Mouse (Mus musculus): ENCODE results near the gene Cyp2w1. TPM values are rescaled to one million over a fixed set of nuclear protein-coding genes. Genes with fewer than 3 reads are reported as not detected.
A peak's percentile ranks its signal among the peaks of the same experiment; 100 is the strongest.

Cyp2w1 gene
- total and polyA plus RNA-seq, 2 experiments = not detected

DNA sequence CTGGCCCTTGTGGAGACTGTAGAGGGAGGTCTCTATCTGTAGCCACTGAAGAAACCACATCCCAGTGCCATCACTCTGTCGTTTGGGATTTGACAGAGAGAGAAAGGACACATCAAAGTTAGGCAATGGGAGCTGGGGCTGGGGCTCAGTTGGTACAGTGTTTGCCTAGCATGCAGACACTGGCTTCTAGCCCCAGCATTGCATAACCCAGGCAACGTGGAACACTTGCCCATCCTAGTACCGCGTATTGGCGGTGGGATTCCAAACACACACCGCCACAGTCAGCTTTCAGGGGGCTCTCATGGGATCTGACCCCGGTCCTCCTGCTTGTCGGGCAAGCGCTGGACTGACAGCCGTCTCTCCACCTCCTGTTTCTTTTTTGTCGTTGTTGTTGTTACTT lies 14.1 kb downstream of the Cyp2w1 start:
- no peak overlapping the region for H3K4me3 ChIP-seq (ENCODE audit: insufficient read depth, low read depth, low read length)
- DNase-seq (ENCODE audit: extremely low read depth, low read depth, low spot score) = peak; percentile 89
- H3K27ac ChIP-seq (replicated peaks; ENCODE audit: insufficient read depth, low read depth, low read length) = peak overlapping the region; percentile 77
- TF ChIP-seq CTCF (IDR thresholded peaks at IDR 0.05; ENCODE audit: low read depth, low read length) (no peak), POLR2A (IDR thresholded peaks at IDR 0.05; ENCODE audit: extremely low read depth, insufficient read depth, low read length) (no peak)
- peaks cover 3% of the 10 kb centered on the region; the same call in 1 of the 2 replicates for H3K79me2 ChIP-seq (ENCODE audit: control insufficient read depth, insufficient read depth, low read length)
- peaks cover 67% of the 10 kb centered on the region for H3K4me1 ChIP-seq (ENCODE audit: control insufficient read depth, insufficient read depth, low read length)
- WGBS = 38% methylated on average over 11 of the region's 11 CpGs
- H3K36me3 ChIP-seq (ENCODE audit: control insufficient read depth, insufficient read depth, low read length) = no peaks in the 10 kb centered on the region
- no peaks in the 10 kb centered on the region for H3K27me3 ChIP-seq (ENCODE audit: control insufficient read depth, insufficient read depth, low read length)
- H3K9ac ChIP-seq (ENCODE audit: low read depth, low read length) = peak overlapping the region; percentile 28; the same call in 1 of the 2 replicates

GRCm38 (mm10) chr5:139367884-139368458 lies 15.6 kb downstream of the Cyp2w1 start:
- no peak overlapping the region for H3K4me3 ChIP-seq (ENCODE audit: insufficient read depth, low read depth, low read length)
- peak; percentile 82 for DNase-seq (ENCODE audit: extremely low read depth, low read depth, low spot score)
- H3K79me2 ChIP-seq (ENCODE audit: control insufficient read depth, insufficient read depth, low read length) = peaks cover 3% of the 10 kb centered on the region; the same call in 1 of the 2 replicates
- 18% methylated on average over 4 of the region's 4 CpGs for WGBS
- H3K4me1 ChIP-seq (ENCODE audit: control insufficient read depth, insufficient read depth, low read length) = peaks cover 68% of the 10 kb centered on the region
- TF ChIP-seq CTCF (IDR thresholded peaks at IDR 0.05; ENCODE audit: low read depth, low read length) (no peak), POLR2A (IDR thresholded peaks at IDR 0.05; ENCODE audit: extremely low read depth, insufficient read depth, low read length) (no peak)
- H3K9ac ChIP-seq (ENCODE audit: low read depth, low read length) = peak overlapping the region; percentile 58
- no peaks in the 10 kb centered on the region for H3K36me3 ChIP-seq (ENCODE audit: control insufficient read depth, insufficient read depth, low read length)
- H3K27me3 ChIP-seq (ENCODE audit: control insufficient read depth, insufficient read depth, low read length) = no peaks in the 10 kb centered on the region
- H3K27ac ChIP-seq (replicated peaks; ENCODE audit: insufficient read depth, low read depth, low read length) = peak overlapping the region; percentile 77

GRCm38 (mm10) chr5:139368638-139369320 lies 16.4 kb downstream of the Cyp2w1 start:
- WGBS = 23% methylated on average over 11 of the region's 11 CpGs
- H3K4me3 ChIP-seq (ENCODE audit: insufficient read depth, low read depth, low read length) = no peak overlapping the region
- H3K36me3 ChIP-seq (ENCODE audit: control insufficient read depth, insufficient read depth, low read length) = no peaks in the 10 kb centered on the region
- no peaks in the 10 kb centered on the region for H3K27me3 ChIP-seq (ENCODE audit: control insufficient read depth, insufficient read depth, low read length)
- DNase-seq (ENCODE audit: extremely low read depth, low read depth, low spot score) = peak; percentile 89
- peaks cover 68% of the 10 kb centered on the region for H3K4me1 ChIP-seq (ENCODE audit: control insufficient read depth, insufficient read depth, low read length)
- peaks cover 3% of the 10 kb centered on the region; the same call in 1 of the 2 replicates for H3K79me2 ChIP-seq (ENCODE audit: control insufficient read depth, insufficient read depth, low read length)
- TF ChIP-seq CTCF (IDR thresholded peaks at IDR 0.05; ENCODE audit: low read depth, low read length) = no peak
- 0 out of 2 replicates have a peak, but pooled peaks have one; percentile 23 for TF ChIP-seq POLR2A (IDR thresholded peaks at IDR 0.05; ENCODE audit: extremely low read depth, insufficient read depth, low read length)
- H3K27ac ChIP-seq (replicated peaks; ENCODE audit: insufficient read depth, low read depth, low read length) = peak overlapping the region; percentile 77
- H3K9ac ChIP-seq (ENCODE audit: low read depth, low read length) = peak overlapping the region; percentile 6

DNA sequence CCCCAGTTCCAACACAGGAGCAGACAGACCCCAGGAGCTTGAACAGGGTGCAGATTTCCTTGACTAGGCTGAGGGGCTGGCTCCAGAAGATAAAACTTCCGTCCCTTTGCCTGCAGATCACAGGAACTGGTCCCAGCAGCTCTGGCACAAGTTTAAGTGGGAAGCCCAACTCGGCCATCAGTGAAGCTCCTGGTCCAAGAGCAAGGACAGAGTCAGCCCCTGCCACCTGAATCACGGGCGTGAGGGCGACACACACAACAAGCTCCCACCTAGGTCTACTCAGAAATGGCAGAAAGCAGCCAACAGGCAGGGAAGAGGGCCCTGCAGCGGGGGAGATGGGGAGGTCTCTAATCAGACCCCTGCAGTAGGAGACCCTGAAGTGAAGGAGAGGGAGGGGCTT lies 17.9 kb downstream of the Cyp2w1 start:
- H3K4me3 ChIP-seq (ENCODE audit: insufficient read depth, low read depth, low read length) = no peak overlapping the region

DNA sequence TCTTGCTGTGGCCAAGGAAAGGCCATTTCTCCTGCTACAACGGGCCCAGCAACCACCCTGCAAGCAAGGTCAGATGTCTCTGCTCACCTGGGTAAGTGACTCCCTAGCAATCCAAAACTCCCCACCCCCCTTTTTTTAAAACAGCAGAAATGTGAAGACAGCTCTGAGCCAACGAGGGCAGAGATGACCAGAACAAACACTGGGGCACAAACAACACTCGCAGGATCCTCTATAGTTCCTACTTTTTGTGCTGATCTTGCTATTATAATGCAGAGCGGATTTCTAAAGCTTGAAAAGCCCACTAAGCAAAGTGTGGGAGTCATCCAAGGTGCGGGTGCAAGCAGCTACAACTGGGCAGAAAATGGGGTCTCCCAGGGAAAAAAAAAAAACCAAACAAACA lies 18.7 kb downstream of the Cyp2w1 start:
- peak; percentile 74 for DNase-seq (ENCODE audit: extremely low read depth, low read depth, low spot score)
- no peaks in the 10 kb centered on the region for H3K27me3 ChIP-seq (ENCODE audit: control insufficient read depth, insufficient read depth, low read length)
- peak overlapping the region; percentile 68 for H3K9ac ChIP-seq (ENCODE audit: low read depth, low read length)
- WGBS = 14% methylated on average over 5 of the region's 5 CpGs
- H3K27ac ChIP-seq (replicated peaks; ENCODE audit: insufficient read depth, low read depth, low read length) = peak overlapping the region; percentile 77
- peaks cover 67% of the 10 kb centered on the region for H3K4me1 ChIP-seq (ENCODE audit: control insufficient read depth, insufficient read depth, low read length)
- H3K36me3 ChIP-seq (ENCODE audit: control insufficient read depth, insufficient read depth, low read length) = no peaks in the 10 kb centered on the region
- peaks cover 3% of the 10 kb centered on the region; the same call in 1 of the 2 replicates for H3K79me2 ChIP-seq (ENCODE audit: control insufficient read depth, insufficient read depth, low read length)
- no peak for TF ChIP-seq CTCF (IDR thresholded peaks at IDR 0.05; ENCODE audit: low read depth, low read length)
- 0 out of 2 replicates have a peak, but pooled peaks have one; percentile 5 for TF ChIP-seq POLR2A (IDR thresholded peaks at IDR 0.05; ENCODE audit: extremely low read depth, insufficient read depth, low read length)
- no peak overlapping the region; the same call in 1 of the 2 replicates for H3K4me3 ChIP-seq (ENCODE audit: insufficient read depth, low read depth, low read length)

More for the DNA sequence above, 17.9 kb downstream of the Cyp2w1 start:
- Histone ChIP-seq H3K79me2 (ENCODE audit: control insufficient read depth, insufficient read depth, low read length) (peaks cover 3% of the 10 kb centered on the region; the same call in 1 of the 2 replicates), H3K36me3 (ENCODE audit: control insufficient read depth, insufficient read depth, low read length) (no peaks in the 10 kb centered on the region), H3K27ac (replicated peaks; ENCODE audit: insufficient read depth, low read depth, low read length) (peak overlapping the region; percentile 77), H3K4me1 (ENCODE audit: control insufficient read depth, insufficient read depth, low read length) (peaks cover 72% of the 10 kb centered on the region), H3K9ac (ENCODE audit: low read depth, low read length) (peak overlapping the region; percentile 68), H3K27me3 (ENCODE audit: control insufficient read depth, insufficient read depth, low read length) (no peaks in the 10 kb centered on the region)
- TF ChIP-seq POLR2A (IDR thresholded peaks at IDR 0.05; ENCODE audit: extremely low read depth, insufficient read depth, low read length) = no peak
- no peak for TF ChIP-seq CTCF (IDR thresholded peaks at IDR 0.05; ENCODE audit: low read depth, low read length)
- DNase-seq (ENCODE audit: extremely low read depth, low read depth, low spot score) = no peak
- 42% methylated on average over 6 of the region's 6 CpGs for WGBS

Measured in liver, adult 2 months (tissue).